Mouse (Mus musculus) frontal cortex, adult (tissue): ENCODE measurements at regions not wholly inside any gene's neighbourhood (a gene's known extent, or its start where the extent isn't known, plus 50 kb on each side); places are given as distances from the start of the nearest gene placed in this dataset.
"Not testable (repeated sequence)": the region's sequence is repeated elsewhere in the genome, so short reads cannot be mapped to it uniquely, and the experiment has no call there.

Experiments
- ATAC-seq: cut with Nextera tagmentation; 2 replicates; pipeline ENCODE4 v1.9.2; 2017; ENCODE audit warnings: mild to moderate bottlenecking, moderate library complexity, mixed read lengths; ENCODE audit not compliant: low TSS enrichment

- ATAC-seq, result no peak
Measured at GRCm38 (mm10) chr17:43139916-43140315, 123.6 kb downstream of the Tnfrsf21 start.

DNA sequence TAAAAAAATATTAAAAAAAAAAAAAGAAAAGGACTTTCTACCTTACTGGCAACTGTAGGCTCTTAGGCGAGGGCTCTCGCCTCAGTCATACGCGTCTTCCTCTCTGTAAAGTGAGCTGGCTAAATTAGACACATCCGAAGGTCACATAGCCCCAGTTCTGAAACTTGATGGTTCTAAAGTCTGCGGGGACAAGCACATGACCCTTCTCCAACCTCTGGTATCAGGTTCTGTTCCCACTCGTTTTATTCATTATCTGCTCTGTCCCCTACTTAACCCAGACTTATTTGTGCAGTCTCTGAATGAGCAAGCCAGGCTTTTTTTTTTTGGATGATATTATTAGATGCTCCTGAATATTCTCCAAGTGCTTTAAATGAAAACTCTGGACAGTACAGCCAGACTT lies 125.4 kb downstream of the Tnfrsf21 start:
- no peak for ATAC-seq

DNA sequence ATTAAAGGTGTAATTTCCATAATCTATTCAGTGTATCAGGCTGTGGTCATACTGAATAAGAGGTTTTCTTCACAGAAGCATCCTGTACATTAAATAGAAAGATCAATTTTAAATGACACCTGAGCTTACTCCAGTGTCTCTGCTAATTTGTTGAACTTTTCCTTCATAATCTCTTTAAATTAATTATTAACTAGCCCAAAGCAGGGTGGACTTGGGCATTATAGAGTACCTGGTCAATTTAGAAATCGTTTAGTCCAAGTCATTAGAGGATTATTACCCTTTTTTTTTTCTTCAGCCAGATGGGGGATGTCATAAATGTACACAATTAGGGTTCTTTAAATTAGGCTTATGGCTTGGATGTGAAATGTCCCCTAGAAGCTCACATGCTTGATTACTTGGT lies 124.4 kb upstream of the Adgrf1 start:
- ATAC-seq, result no peak

- no peak for ATAC-seq
Measured at GRCm38 (mm10) chr17:43147935-43148334, 122.2 kb upstream of the Adgrf1 start.

GRCm38 (mm10) chr17:43152620-43153019 lies 117.5 kb upstream of the Adgrf1 start:
- ATAC-seq, result no peak

DNA sequence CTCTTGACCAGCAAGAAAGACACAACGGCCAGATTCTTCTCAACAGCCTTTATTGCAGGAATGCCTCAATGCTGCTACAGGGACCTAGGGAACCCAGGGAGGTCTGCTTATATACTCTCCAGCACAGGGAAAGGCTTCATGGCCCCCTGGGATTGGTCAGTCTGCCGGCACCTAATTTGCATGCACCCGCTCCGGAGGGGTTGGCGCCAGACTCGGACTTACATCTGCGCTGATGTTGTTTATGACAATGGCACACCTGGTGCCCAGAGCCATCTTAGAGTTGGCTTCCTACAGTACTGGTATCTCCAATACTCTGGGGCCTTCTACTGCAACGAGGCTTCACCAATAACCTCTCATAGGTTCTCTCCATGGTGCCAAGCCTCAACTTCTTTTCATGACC lies 114.9 kb upstream of the Adgrf1 start:
- ATAC-seq, result not testable (repeated sequence)

DNA sequence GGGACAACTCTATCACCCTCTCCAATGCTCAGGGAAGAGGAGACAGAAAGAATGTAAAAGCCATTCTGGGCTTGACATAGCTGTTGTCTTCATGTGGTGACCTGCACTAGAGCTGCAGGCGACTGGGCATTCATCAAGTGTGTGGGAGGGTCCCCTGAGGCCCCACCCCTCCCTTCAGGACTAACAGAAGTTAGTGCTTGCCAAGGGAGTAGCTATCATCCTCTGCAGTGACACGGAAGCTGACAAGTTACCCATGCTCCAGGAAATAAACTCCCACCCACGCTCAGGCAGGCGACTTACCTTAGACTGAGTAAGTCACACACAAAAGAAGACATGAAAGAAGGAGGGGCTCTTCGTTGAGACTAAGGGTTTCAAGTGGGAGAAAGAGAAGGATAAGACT lies 114.0 kb upstream of the Adgrf1 start:
- ATAC-seq, result no peak

DNA sequence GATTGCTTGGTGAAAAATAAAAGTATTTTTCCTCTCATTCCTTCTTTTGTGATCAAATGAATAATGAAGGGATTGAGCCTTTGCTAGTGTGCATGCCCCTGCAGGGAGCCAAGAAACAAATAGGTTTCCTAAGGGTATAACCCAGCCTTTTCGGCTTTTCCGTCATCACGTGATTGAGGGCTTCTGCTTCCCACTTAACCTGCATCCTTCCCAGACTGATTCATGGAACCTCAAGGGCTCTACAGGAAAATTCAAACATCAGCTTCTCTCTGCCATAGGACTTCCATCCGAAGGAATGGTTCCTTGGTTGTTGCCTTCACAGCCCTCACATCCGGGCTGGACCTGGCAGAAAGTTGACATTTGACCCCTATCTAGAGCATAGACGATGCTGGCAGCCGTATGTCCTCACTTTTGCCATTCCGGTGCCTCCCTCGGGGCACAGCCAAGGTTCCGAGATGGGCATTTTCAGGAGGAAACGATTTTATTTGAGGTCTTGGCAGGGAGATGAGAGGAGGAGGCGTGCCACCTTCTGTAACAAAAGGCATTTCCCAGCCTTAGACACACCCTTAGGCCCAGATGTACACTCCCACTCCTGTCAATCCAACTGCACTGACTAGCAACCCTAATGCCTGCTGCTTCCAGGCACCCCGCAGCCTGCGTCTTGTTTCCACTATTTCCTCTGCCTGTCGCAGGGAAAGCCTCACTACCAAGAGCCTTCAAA lies 112.2 kb upstream of the Adgrf1 start:
- peak; percentile 94 for ATAC-seq

DNA sequence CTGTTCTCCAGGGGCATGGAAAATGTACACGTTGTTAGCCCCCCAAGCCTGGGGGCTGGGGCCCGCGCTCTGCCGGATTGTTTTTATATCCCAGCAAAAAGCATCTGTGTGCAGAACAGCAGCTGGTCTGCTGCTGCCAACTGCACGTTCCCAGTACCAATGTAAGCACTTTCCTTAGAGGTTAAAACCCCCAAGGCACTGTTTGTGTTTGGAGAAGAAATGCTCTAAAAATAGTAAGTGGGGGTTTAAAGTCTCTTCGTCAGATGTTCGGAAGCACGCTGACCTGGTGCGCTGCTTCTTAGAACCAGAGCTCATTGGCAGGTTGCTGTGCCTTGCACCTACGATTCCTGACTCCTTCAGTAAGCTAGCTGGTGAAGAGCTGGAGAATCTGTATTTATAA lies 111.4 kb upstream of the Adgrf1 start:
- ATAC-seq, result no peak

- ATAC-seq, result not testable (repeated sequence)
Measured at GRCm38 (mm10) chr17:43161306-43161705, 108.8 kb upstream of the Adgrf1 start.

DNA sequence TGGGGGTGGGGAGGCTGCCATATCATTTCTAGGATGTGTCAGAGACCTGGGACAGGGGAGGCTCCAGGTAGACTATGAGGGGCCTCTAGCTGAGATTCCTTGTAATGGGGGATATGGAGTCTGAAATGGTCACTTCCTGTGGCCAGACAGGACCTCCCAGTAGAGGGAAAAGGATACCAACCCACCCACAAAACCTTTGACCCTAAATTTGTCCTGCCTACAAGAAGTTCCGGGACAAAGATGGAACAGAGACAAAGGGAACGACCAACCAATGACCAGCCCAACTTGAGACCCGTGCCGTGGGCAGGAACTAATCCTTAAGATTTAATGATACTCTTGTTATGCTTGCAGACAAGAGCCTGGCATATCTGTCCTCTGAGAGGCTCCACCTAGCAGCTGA lies 107.0 kb upstream of the Adgrf1 start:
- no peak for ATAC-seq

GRCm38 (mm10) chr17:43166091-43166490 lies 104.0 kb upstream of the Adgrf1 start:
- no peak for ATAC-seq

DNA sequence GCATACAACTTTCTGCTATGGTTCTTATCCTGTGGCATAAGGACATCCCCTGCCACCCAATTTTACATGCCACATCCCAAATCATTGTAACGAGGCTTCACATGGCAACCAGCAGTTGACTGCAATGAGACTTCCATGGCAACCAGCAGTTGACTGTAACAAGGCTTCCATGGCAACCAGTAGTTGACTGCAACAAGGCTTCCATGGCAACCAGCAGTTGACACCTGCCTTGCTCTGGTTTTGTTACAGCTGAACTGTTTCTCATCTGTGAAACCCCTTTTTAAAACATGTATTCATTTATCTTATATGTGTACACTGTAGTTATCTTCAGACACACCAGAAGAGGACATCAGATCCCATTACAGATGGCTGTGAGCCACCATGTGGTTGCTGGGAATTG lies 100.7 kb upstream of the Adgrf1 start:
- no peak for ATAC-seq

GRCm38 (mm10) chr17:43172657-43173165 lies 97.4 kb upstream of the Adgrf1 start:
- no peak for ATAC-seq

- ATAC-seq, result no peak
Measured at GRCm38 (mm10) chr17:43174860-43175259, 95.3 kb upstream of the Adgrf1 start.

GRCm38 (mm10) chr17:43177244-43177643 lies 92.9 kb upstream of the Adgrf1 start:
- ATAC-seq, result no peak

GRCm38 (mm10) chr17:43190016-43190415 lies 80.1 kb upstream of the Adgrf1 start:
- no peak for ATAC-seq

GRCm38 (mm10) chr17:43190853-43191485 lies 79.2 kb upstream of the Adgrf1 start:
- no peak for ATAC-seq

- ATAC-seq, result no peak
Measured at GRCm38 (mm10) chr17:43197232-43197631, 72.9 kb upstream of the Adgrf1 start.

- no peak for ATAC-seq
Measured at GRCm38 (mm10) chr17:43200832-43201231, 69.3 kb upstream of the Adgrf1 start.

- no peak for ATAC-seq
Measured at GRCm38 (mm10) chr17:43206701-43207470, 63.2 kb upstream of the Adgrf1 start.

DNA sequence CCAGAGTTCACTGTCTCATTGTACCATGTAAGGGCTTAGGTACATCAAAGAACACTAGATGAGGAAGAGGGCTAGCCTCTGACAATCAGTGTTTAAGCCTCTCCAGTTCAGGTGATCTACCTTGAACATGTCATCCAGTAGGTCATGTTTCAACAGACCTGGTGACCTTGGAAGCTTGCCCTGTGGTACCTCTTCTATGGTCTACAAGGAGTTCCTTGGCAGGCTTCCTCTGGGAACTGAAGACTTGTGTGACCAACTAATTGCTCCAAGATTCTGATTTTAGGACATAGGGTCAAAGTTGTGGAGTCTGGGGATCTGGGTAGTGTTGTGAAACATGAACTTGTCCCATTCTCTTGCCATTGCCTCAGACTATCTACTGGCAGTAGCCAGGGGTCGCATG lies 60.4 kb upstream of the Adgrf1 start:
- no peak for ATAC-seq

- no peak for ATAC-seq
Measured at GRCm38 (mm10) chr17:43214038-43214437, 56.1 kb upstream of the Adgrf1 start.
